Mouse (Mus musculus) E14TG2a.4 (cell line): ENCODE measurements around the gene Prelid1.

Experiments
- H3K27me3 ChIP-seq: 2 replicates; pipeline ENCODE4 v1.6.1; 2014; ENCODE audit warnings: low read length, control low read depth; ENCODE audit not compliant: insufficient read depth
- H3K36me3 ChIP-seq: 2 replicates; pipeline ENCODE4 v1.6.1; 2014; ENCODE audit warnings: low read length, control low read depth; ENCODE audit not compliant: insufficient read depth
- H3K4me1 ChIP-seq: replicated peaks from 2 replicates; pipeline ENCODE4 v1.6.1; 2014; ENCODE audit warnings: low read depth, low read length, control low read depth
- H3K4me3 ChIP-seq: replicated peaks from 2 replicates; pipeline ENCODE4 v1.5.1; 2014; ENCODE audit warnings: mild to moderate bottlenecking, low read length
- H3K9me3 ChIP-seq: 2 replicates; pipeline ENCODE4 v1.6.1; 2014; ENCODE audit warnings: low read length, control low read depth
- CTCF ChIP-seq: conservative IDR thresholded peaks from 2 replicates; pipeline ENCODE4 v1.5.1; 2014; ENCODE audit warnings: low read length
- NANOG ChIP-seq: IDR thresholded peaks from 2 replicates; pipeline ENCODE4 v1.6.1; 2014; ENCODE audit warnings: borderline replicate concordance, low read length, mixed read lengths
- POU5F1 ChIP-seq: IDR thresholded peaks from 2 replicates; pipeline ENCODE4 v1.6.1; 2014; ENCODE audit warnings: low read length, borderline replicate concordance

Gene Prelid1

GRCm38 (mm10) chr13:55339259-55339658, 19.0 kb downstream of the Prelid1 start:
- Histone ChIP-seq H3K36me3 (peaks cover 15% of the 10 kb centered on the region), H3K27me3 (no peaks in the 10 kb centered on the region), H3K4me3 (peak overlapping the region; percentile 74), H3K9me3 (no peaks in the 10 kb centered on the region), H3K4me1 (peaks cover 97% of the 10 kb centered on the region)
- TF ChIP-seq POU5F1: no peak
- TF ChIP-seq CTCF: no peak
- no peak for TF ChIP-seq NANOG

GRCm38 (mm10) chr13:55342469-55342868, 22.2 kb downstream of the Prelid1 start:
- H3K4me3 ChIP-seq: 0 out of 2 replicates have a peak overlapping the region, but pooled peaks have one; percentile 13
- H3K36me3 ChIP-seq: peaks cover 47% of the 10 kb centered on the region
- H3K4me1 ChIP-seq: peaks cover 97% of the 10 kb centered on the region
- no peak for TF ChIP-seq NANOG
- no peak for TF ChIP-seq CTCF
- no peak for TF ChIP-seq POU5F1
- H3K9me3 ChIP-seq: no peaks in the 10 kb centered on the region
- no peaks in the 10 kb centered on the region for H3K27me3 ChIP-seq

- Histone ChIP-seq H3K4me3 (no peak overlapping the region), H3K9me3 (no peaks in the 10 kb centered on the region), H3K27me3 (no peaks in the 10 kb centered on the region), H3K36me3 (peaks cover 65% of the 10 kb centered on the region), H3K4me1 (peaks cover 90% of the 10 kb centered on the region)
- TF ChIP-seq CTCF: no peak
- TF ChIP-seq NANOG: no peak
- TF ChIP-seq POU5F1: no peak
Observed at GRCm38 (mm10) chr13:55344286-55344685, 24.0 kb downstream of the Prelid1 start.

GRCm38 (mm10) chr13:55346745-55347144, 26.4 kb downstream of the Prelid1 start:
- Histone ChIP-seq H3K27me3 (no peaks in the 10 kb centered on the region), H3K9me3 (no peaks in the 10 kb centered on the region), H3K36me3 (peaks cover 90% of the 10 kb centered on the region), H3K4me1 (peaks cover 81% of the 10 kb centered on the region), H3K4me3 (no peak overlapping the region)
- TF ChIP-seq NANOG (no peak), CTCF (no peak), POU5F1 (no peak)

GRCm38 (mm10) chr13:55361145-55361544, 40.8 kb downstream of the Prelid1 start:
- Histone ChIP-seq H3K4me1 (peaks cover 54% of the 10 kb centered on the region), H3K27me3 (no peaks in the 10 kb centered on the region), H3K4me3 (peak overlapping the region; percentile 99), H3K36me3 (peaks cover 50% of the 10 kb centered on the region), H3K9me3 (no peaks in the 10 kb centered on the region)
- TF ChIP-seq NANOG (no peak), CTCF (no peak), POU5F1 (no peak)

GRCm38 (mm10) chr13:55361974-55362452, 41.7 kb downstream of the Prelid1 start:
- no peak for TF ChIP-seq CTCF
- TF ChIP-seq NANOG: no peak
- no peak for TF ChIP-seq POU5F1
- H3K36me3 ChIP-seq: peaks cover 42% of the 10 kb centered on the region
- no peaks in the 10 kb centered on the region for H3K27me3 ChIP-seq

GRCm38 (mm10) chr13:55362453-55363060, 42.3 kb downstream of the Prelid1 start, which contains the start of gene Lman2:
Lman2 (minus strand) TSS chr13:55362783.
- TF ChIP-seq CTCF: no peak
- TF ChIP-seq NANOG: no peak
- TF ChIP-seq POU5F1: no peak
- Histone ChIP-seq H3K4me1 (peaks cover 48% of the 10 kb centered on the region), H3K9me3 (no peaks in the 10 kb centered on the region)

More at GRCm38 (mm10) chr13:55361974-55362452, 41.7 kb downstream of the Prelid1 start:
- peak overlapping the region; percentile 99 for H3K4me3 ChIP-seq
- H3K4me1 ChIP-seq: peaks cover 49% of the 10 kb centered on the region
- H3K9me3 ChIP-seq: no peaks in the 10 kb centered on the region

GRCm38 (mm10) chr13:55368401-55368800, 48.1 kb downstream of the Prelid1 start:
- TF ChIP-seq CTCF (no peak), NANOG (no peak), POU5F1 (no peak)
- Histone ChIP-seq H3K4me3 (no peak overlapping the region), H3K36me3 (no peaks in the 10 kb centered on the region), H3K4me1 (peaks cover 14% of the 10 kb centered on the region), H3K27me3 (peaks cover 37% of the 10 kb centered on the region), H3K9me3 (no peaks in the 10 kb centered on the region)

More at GRCm38 (mm10) chr13:55362453-55363060, 42.3 kb downstream of the Prelid1 start, which contains the start of gene Lman2:
- Histone ChIP-seq H3K36me3 (peaks cover 37% of the 10 kb centered on the region), H3K4me3 (peak within 1 kb of the TSS; percentile 99), H3K27me3 (no peaks in the 10 kb centered on the region)
